Mouse (Mus musculus): ENCODE measurements around the gene Nat8. TPM values are rescaled to one million over a fixed set of nuclear protein-coding genes. Genes with fewer than 3 reads are reported as not detected.
"Not testable (repeated sequence)": the region's sequence is repeated elsewhere in the genome, so short reads cannot be mapped to it uniquely, and the experiment has no call there.

Nat8 gene
- polyA plus RNA-seq, 2 experiments, result 0.10 TPM; not detected in 1

- no peak overlapping the region for H3K4me2 ChIP-seq (replicated peaks; ENCODE audit: low read depth, low read length, severe bottlenecking)
- H3K27ac ChIP-seq (replicated peaks; ENCODE audit: low read depth, low read length), result no peak overlapping the region
- DNase-seq (ENCODE audit: low spot score), result no peak
- no peaks in the 10 kb centered on the region for H3K36me3 ChIP-seq (ENCODE audit: control insufficient read depth, insufficient read depth, low read length)
- no peaks in the 10 kb centered on the region for H3K27me3 ChIP-seq (ENCODE audit: control insufficient read depth, insufficient read depth, low read length)
- H3K9ac ChIP-seq (ENCODE audit: low read depth, low read length, severe bottlenecking), result no peak overlapping the region
- no peaks in the 10 kb centered on the region for H3K9me3 ChIP-seq (ENCODE audit: control insufficient read depth, low read length)
- no peak overlapping the region for H3K4me3 ChIP-seq (replicated peaks; ENCODE audit: low read length)
- 52% methylated on average over 1 of the region's 1 CpGs for WGBS
- no peaks in the 10 kb centered on the region for H3K4me1 ChIP-seq (ENCODE audit: control insufficient read depth, insufficient read depth, low read length)
- TF ChIP-seq POLR2A (IDR thresholded peaks at IDR 0.05; ENCODE audit: borderline replicate concordance, extremely low read depth, insufficient read depth, insufficient read length), result no peak
- ATAC-seq (ENCODE audit: low FRiP score, low read depth), result no peak
Measured at GRCm38 (mm10) chr6:85818338-85818737, 13.5 kb downstream of the Nat8 start.

GRCm38 (mm10) chr6:85813339-85813738 lies 18.5 kb downstream of the Nat8 start:
- no peak overlapping the region for H3K4me2 ChIP-seq (replicated peaks; ENCODE audit: low read depth, low read length, severe bottlenecking)
- 90% methylated on average over 2 of the region's 2 CpGs for WGBS
- no peaks in the 10 kb centered on the region for H3K36me3 ChIP-seq (ENCODE audit: control insufficient read depth, insufficient read depth, low read length)
- H3K4me1 ChIP-seq (ENCODE audit: control insufficient read depth, insufficient read depth, low read length), result no peaks in the 10 kb centered on the region
- H3K9me3 ChIP-seq (ENCODE audit: control insufficient read depth, low read length), result no peaks in the 10 kb centered on the region
- H3K4me3 ChIP-seq (replicated peaks; ENCODE audit: low read length), result no peak overlapping the region
- no peak overlapping the region for H3K9ac ChIP-seq (ENCODE audit: low read depth, low read length, severe bottlenecking)
- ATAC-seq (ENCODE audit: low FRiP score, low read depth) (no peak), DNase-seq (ENCODE audit: low spot score) (no peak)
- TF ChIP-seq POLR2A (IDR thresholded peaks at IDR 0.05; ENCODE audit: borderline replicate concordance, extremely low read depth, insufficient read depth, insufficient read length), result no peak
- H3K27me3 ChIP-seq (ENCODE audit: control insufficient read depth, insufficient read depth, low read length), result no peaks in the 10 kb centered on the region
- no peak overlapping the region for H3K27ac ChIP-seq (replicated peaks; ENCODE audit: low read depth, low read length)

GRCm38 (mm10) chr6:85810942-85811537 lies 20.8 kb downstream of the Nat8 start:
- H3K4me3 ChIP-seq (replicated peaks; ENCODE audit: low read length); H3K36me3 ChIP-seq (ENCODE audit: control insufficient read depth, insufficient read depth, low read length); DNase-seq (ENCODE audit: low spot score); H3K9me3 ChIP-seq (ENCODE audit: control insufficient read depth, low read length); H3K4me2 ChIP-seq (replicated peaks; ENCODE audit: low read depth, low read length, severe bottlenecking); H3K27ac ChIP-seq (replicated peaks; ENCODE audit: low read depth, low read length); ATAC-seq (ENCODE audit: low FRiP score, low read depth); H3K4me1 ChIP-seq (ENCODE audit: control insufficient read depth, insufficient read depth, low read length); H3K9ac ChIP-seq (ENCODE audit: low read depth, low read length, severe bottlenecking); H3K27me3 ChIP-seq (ENCODE audit: control insufficient read depth, insufficient read depth, low read length): not testable (repeated sequence)
- 54% methylated on average over 2 of the region's 3 CpGs for WGBS

GRCm38 (mm10) chr6:85810514-85810913 lies 21.4 kb downstream of the Nat8 start:
- WGBS, result 88% methylated on average over 2 of the region's 3 CpGs
- not testable (repeated sequence) for H3K9me3 ChIP-seq (ENCODE audit: control insufficient read depth, low read length)

GRCm38 (mm10) chr6:85809784-85810183 lies 22.1 kb downstream of the Nat8 start:
- not testable (repeated sequence) for ATAC-seq (ENCODE audit: low FRiP score, low read depth); H3K9me3 ChIP-seq (ENCODE audit: control insufficient read depth, low read length); H3K4me3 ChIP-seq (replicated peaks; ENCODE audit: low read length); H3K36me3 ChIP-seq (ENCODE audit: control insufficient read depth, insufficient read depth, low read length); DNase-seq (ENCODE audit: low spot score); H3K9ac ChIP-seq (ENCODE audit: low read depth, low read length, severe bottlenecking); H3K4me2 ChIP-seq (replicated peaks; ENCODE audit: low read depth, low read length, severe bottlenecking); H3K27me3 ChIP-seq (ENCODE audit: control insufficient read depth, insufficient read depth, low read length); H3K27ac ChIP-seq (replicated peaks; ENCODE audit: low read depth, low read length); H3K4me1 ChIP-seq (ENCODE audit: control insufficient read depth, insufficient read depth, low read length)
- WGBS, result 74% methylated on average over 2 of the region's 3 CpGs

More at GRCm38 (mm10) chr6:85810514-85810913, 21.4 kb downstream of the Nat8 start:
- H3K27ac ChIP-seq (replicated peaks; ENCODE audit: low read depth, low read length); H3K9ac ChIP-seq (ENCODE audit: low read depth, low read length, severe bottlenecking); H3K36me3 ChIP-seq (ENCODE audit: control insufficient read depth, insufficient read depth, low read length); H3K4me1 ChIP-seq (ENCODE audit: control insufficient read depth, insufficient read depth, low read length); DNase-seq (ENCODE audit: low spot score); ATAC-seq (ENCODE audit: low FRiP score, low read depth); H3K27me3 ChIP-seq (ENCODE audit: control insufficient read depth, insufficient read depth, low read length); H3K4me3 ChIP-seq (replicated peaks; ENCODE audit: low read length); H3K4me2 ChIP-seq (replicated peaks; ENCODE audit: low read depth, low read length, severe bottlenecking): not testable (repeated sequence)

GRCm38 (mm10) chr6:85803180-85803579 lies 28.7 kb downstream of the Nat8 start:
- H3K27ac ChIP-seq (replicated peaks; ENCODE audit: low read depth, low read length); DNase-seq (ENCODE audit: low spot score); H3K4me1 ChIP-seq (ENCODE audit: control insufficient read depth, insufficient read depth, low read length); H3K4me2 ChIP-seq (replicated peaks; ENCODE audit: low read depth, low read length, severe bottlenecking); H3K4me3 ChIP-seq (replicated peaks; ENCODE audit: low read length); H3K9me3 ChIP-seq (ENCODE audit: control insufficient read depth, low read length); ATAC-seq (ENCODE audit: low FRiP score, low read depth); H3K27me3 ChIP-seq (ENCODE audit: control insufficient read depth, insufficient read depth, low read length); H3K36me3 ChIP-seq (ENCODE audit: control insufficient read depth, insufficient read depth, low read length); H3K9ac ChIP-seq (ENCODE audit: low read depth, low read length, severe bottlenecking): not testable (repeated sequence)
- WGBS, result 53% methylated on average over 5 of the region's 5 CpGs

Small RNA genes lying within 50 kb of the gene (microRNA-seq; reads per million reads assigned to microRNA genes)
- not detected for gene Mir6375

Other genes starting within 250 kb of the Nat8 start
- gene Alms1, start 244.6 kb downstream of the Nat8 start, polyA plus RNA-seq (2012; rRNA removed), result 4.7 and 4.9 TPM in 2 replicates
- 4.5 and 6.2 TPM in 2 replicates for gene Alms1, start 244.6 kb downstream of the Nat8 start, polyA plus RNA-seq (2014; fragmentation: Nextera tagmentation; extraction: Ambion mirVana)
- 0.04 and 0.15 TPM in 2 replicates for gene Nat8f7, start 118.9 kb downstream of the Nat8 start, polyA plus RNA-seq (2012; rRNA removed)
- gene Nat8f7, start 118.9 kb downstream of the Nat8 start, polyA plus RNA-seq (2014; fragmentation: Nextera tagmentation; extraction: Ambion mirVana), result not detected in 2 replicates
- 0.08 TPM in 1 of 2 replicates, not detected in the other for gene Nat8f3, start 66.3 kb downstream of the Nat8 start, polyA plus RNA-seq (2012; rRNA removed)
- not detected in 2 replicates for gene Nat8f3, start 66.3 kb downstream of the Nat8 start, polyA plus RNA-seq (2014; fragmentation: Nextera tagmentation; extraction: Ambion mirVana)
- gene Nat8f6, start 11.1 kb downstream of the Nat8 start, polyA plus RNA-seq (2012; rRNA removed), result 0.08 and 0.10 TPM in 2 replicates
- not detected in 2 replicates for gene Nat8f6, start 11.1 kb downstream of the Nat8 start, polyA plus RNA-seq (2014; fragmentation: Nextera tagmentation; extraction: Ambion mirVana)
- 0.18 TPM in 1 of 2 replicates, not detected in the other for gene Nat8f5, start 11.1 kb downstream of the Nat8 start, polyA plus RNA-seq (2012; rRNA removed)
- gene Nat8f5, start 11.1 kb downstream of the Nat8 start, polyA plus RNA-seq (2014; fragmentation: Nextera tagmentation; extraction: Ambion mirVana), result not detected in 2 replicates
- 0.06 TPM in 1 of 2 replicates, not detected in the other for gene Nat8f2, start 37.1 kb upstream of the Nat8 start, polyA plus RNA-seq (2012; rRNA removed)
- not detected in 2 replicates for gene Nat8f2, start 37.1 kb upstream of the Nat8 start, polyA plus RNA-seq (2014; fragmentation: Nextera tagmentation; extraction: Ambion mirVana)
- gene Nat8f4, start 72.8 kb upstream of the Nat8 start, polyA plus RNA-seq (2012; rRNA removed), result 1.7 TPM in 2 replicates
- gene Nat8f4, start 72.8 kb upstream of the Nat8 start, polyA plus RNA-seq (2014; fragmentation: Nextera tagmentation; extraction: Ambion mirVana), result 1.9 and 2.0 TPM in 2 replicates
- 27.2 and 30.1 TPM in 2 replicates for gene Tprkb, start 79.8 kb upstream of the Nat8 start, polyA plus RNA-seq (2012; rRNA removed)
- gene Tprkb, start 79.8 kb upstream of the Nat8 start, polyA plus RNA-seq (2014; fragmentation: Nextera tagmentation; extraction: Ambion mirVana), result 25.8 and 31.5 TPM in 2 replicates
- gene Nat8f1, start 83.6 kb upstream of the Nat8 start, polyA plus RNA-seq (2012; rRNA removed), result 7.7 and 9.4 TPM in 2 replicates
- gene Nat8f1, start 83.6 kb upstream of the Nat8 start, polyA plus RNA-seq (2014; fragmentation: Nextera tagmentation; extraction: Ambion mirVana), result 6.9 and 7.0 TPM in 2 replicates
- 115 and 130 TPM in 2 replicates for gene Dusp11, start 129.6 kb upstream of the Nat8 start, polyA plus RNA-seq (2012; rRNA removed)
- 46.3 and 56.4 TPM in 2 replicates for gene Dusp11, start 129.6 kb upstream of the Nat8 start, polyA plus RNA-seq (2014; fragmentation: Nextera tagmentation; extraction: Ambion mirVana)
- gene Figla, start 184.1 kb upstream of the Nat8 start, polyA plus RNA-seq (2012; rRNA removed), result not detected in 2 replicates
- gene Figla, start 184.1 kb upstream of the Nat8 start, polyA plus RNA-seq (2014; fragmentation: Nextera tagmentation; extraction: Ambion mirVana), result not detected in 2 replicates
- gene Add2, start 196.6 kb upstream of the Nat8 start, polyA plus RNA-seq (2012; rRNA removed), result 2.3 and 2.6 TPM in 2 replicates
- gene Add2, start 196.6 kb upstream of the Nat8 start, polyA plus RNA-seq (2014; fragmentation: Nextera tagmentation; extraction: Ambion mirVana), result 1.4 and 2.6 TPM in 2 replicates